Mouse (Mus musculus) brain, embryonic 18.5 days (tissue): ENCODE results near the gene Polr3g.
"Not testable (repeated sequence)": the region's sequence is repeated elsewhere in the genome, so short reads cannot be mapped to it uniquely, and the experiment has no call there.

ENCODE experiments used
- DNase-seq: peaks from one replicate; pipeline ENCODE4 v3.0.0-alpha.2; 2012; ENCODE audit warnings: low read depth, low spot score

The Polr3g gene

DNA sequence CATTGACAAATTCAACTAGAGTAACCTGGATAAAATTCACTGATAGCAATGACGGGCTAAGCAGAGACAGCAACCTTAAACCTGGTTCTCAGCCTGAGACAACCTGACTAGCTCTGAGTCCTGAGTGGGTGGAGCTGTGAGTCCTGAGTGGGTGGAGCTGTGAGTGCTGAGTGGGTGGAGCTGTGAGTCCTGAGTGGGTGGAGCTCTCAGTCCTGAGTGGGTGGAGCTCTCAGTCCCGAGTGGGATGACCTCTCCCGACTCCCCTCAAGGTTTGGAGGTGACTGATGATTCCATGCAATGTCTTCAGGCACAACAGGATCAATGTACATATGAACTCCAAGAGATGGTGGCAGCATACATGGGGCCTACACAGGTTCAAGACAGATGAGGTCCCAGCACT, 21.2 kb downstream of the Polr3g start:
- no peak for DNase-seq

DNA sequence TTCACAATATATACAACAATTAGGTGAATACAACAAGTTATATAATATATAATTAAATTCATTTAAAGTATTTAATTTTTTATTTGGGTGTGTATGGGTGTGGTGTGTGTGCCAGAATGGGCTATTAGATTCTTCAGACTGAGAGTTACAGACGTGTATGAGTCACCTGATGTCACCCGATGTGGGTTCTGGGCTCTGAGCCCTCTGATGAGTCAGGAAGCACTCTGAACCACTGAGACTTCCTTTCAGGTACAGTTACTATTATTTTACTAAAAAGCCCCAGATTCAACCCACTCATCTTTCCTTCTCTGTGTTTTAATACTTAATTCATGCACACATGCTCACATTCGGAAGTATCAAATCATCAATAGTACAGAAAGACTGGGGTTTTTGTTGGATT, 25.9 kb downstream of the Polr3g start:
- DNase-seq, result no peak

DNA sequence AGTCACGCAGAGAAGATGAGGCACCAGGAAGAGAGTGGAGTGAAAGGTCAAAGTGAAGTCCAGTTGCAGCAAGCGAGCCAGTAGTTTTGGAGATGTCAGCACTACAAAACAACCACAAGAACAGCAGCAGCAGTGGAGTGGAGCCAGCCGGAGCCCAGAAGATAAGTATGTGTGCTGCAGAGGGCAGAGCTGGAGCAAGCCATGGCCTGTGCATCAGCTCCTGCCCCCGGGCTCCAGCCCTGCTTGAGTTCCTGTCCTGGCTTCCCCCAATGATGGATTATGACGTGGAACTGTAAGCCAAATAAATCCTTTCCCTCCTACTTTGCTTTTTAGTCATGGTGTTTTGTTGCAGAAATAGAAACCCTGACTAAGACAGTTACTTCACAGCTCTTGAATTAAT, 26.6 kb downstream of the Polr3g start:
- no peak for DNase-seq

DNA sequence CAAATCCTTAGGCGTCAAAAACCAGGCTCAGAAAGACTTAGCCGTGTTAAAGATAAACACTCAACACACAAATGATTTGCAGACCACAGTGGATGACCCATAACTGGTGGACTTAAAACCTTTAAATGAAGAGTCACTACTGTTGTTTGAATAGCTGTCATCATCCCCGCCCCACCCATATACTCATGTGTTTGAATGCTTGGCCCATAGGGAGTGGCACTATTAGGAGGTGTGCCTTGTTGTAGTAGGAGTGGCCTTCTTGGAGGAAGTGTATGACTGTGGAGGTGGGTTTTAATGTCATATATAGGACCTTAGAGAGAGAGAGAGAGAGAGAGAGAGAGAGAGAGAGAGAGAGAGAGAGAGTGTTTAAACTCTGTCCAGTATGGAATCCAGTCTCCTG, 27.7 kb downstream of the Polr3g start:
- DNase-seq, result no peak

DNA sequence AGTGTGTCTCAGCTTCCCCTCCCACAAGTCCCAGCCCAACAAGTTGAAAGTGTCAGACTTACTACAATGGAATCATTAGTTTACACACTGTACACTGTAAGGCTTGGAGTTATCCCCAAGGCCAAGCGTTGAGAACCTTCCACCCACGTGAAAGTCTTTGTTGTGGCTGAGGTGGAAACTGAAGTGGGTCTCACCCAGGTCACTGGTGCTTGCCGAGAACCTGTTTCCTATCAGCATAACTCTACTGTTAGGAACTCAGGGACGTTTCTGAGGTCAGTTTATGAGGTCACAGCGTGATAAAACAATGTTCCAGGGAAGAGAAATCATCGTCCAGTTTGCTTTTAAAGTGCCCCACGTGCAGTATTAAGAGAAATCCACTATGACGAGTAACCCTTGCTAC, 35.5 kb downstream of the Polr3g start:
- DNase-seq, result no peak

DNA sequence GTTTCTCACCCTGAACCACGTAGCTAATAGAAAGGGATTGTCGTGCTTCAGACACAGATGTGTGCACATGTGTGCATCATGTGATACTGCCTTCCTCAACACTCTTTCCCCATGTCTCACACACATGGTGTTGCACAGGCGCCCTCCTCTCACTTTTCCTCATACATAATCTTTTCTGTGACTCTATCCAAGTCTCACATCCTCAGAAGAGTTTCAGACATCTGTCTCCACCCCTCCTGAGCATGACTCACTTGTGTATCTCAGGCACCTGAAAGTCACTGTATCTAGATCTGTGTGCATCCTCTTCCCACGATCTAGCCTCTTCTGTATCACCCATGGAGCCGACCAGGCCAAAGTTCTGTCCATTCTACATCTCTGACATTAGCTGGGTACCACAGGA, 43.1 kb downstream of the Polr3g start:
- no peak for DNase-seq

DNA sequence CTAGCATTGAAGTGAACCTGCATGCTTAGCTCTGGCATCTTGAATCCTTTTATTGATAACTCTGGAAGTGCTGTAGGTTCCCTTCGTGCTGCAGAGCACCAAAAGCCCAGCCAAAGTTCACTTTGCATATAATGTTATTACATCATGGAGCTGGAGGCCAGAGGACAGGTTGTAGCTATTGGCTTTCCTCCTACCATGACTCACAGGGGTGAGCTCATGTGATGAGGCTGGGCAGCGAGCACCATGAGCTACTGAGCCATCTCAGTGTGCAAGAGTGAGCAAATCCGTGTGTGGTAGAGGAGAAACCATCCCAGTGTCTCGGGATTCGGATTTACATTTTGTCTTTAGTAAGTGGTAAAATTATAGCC, 46.5 kb downstream of the Polr3g start:
- no peak for DNase-seq

DNA sequence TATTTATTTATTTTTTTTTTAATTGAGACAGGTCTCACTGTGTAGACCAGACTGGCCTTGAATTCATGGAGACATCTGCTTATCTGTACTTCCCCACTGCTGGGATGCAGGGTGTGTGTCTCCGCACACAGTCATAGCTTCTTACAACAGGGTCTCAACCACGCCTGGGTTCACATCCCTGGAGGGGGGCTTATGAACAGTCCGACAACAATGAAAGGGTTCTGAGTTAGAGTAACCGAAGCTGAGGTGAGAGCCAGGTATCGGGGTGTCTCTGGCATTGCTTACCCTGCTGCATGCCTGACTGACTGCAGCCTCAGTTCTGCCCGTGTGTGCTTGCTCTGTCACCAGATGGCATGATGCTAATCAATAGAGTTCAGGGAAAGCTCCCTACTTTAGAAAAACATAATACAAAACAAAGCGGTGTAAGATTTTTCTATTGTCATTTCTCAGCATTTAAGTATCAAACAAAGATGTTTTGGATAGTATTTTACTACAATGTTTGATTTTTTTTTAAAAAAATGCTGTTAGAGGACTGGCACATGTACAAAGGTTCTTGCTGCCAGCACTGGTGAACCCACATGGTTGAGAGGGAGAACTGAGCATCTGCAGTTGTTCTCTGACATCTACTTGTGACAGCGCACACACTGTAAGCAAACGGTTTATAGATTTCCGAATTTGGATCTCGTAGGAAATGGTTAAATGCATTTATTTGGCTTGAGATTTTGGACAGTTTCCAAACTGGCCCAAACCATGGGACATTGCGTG, 47.1 kb downstream of the Polr3g start:
- DNase-seq, result no peak

DNA sequence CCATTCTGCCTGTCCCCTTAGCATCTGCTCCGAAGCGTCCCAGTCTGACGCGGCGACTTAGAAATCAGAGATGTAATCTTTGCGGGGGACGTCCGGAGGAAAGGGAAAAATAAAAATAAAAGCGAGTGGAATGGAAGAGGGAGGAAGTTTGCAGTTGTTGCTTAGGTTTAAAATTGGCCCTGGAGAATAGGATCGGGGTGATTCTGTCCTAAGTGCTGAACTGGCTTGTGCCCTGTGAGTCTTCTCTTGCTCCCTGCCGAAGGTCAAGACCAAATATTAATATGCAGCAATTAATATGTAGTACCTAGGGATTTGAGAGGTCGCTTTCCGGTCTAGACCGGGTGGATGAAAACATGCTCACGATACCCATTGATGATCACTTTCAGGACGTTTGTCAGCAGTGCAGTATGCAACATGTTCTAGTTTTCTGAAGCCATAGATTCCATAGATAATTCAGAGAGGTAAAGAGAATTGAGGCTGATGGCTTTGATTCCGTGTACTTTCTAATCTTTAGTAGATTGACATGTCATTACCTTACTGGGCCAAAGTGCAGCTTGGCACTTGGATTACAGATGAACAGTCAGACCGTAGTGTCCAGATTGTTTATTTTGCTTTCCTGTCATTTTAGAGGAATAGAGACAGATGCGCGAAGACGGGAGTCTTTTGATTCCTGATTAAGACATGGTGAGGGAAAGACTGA, 52.6 kb downstream of the Polr3g start:
- DNase-seq, result no peak

DNA sequence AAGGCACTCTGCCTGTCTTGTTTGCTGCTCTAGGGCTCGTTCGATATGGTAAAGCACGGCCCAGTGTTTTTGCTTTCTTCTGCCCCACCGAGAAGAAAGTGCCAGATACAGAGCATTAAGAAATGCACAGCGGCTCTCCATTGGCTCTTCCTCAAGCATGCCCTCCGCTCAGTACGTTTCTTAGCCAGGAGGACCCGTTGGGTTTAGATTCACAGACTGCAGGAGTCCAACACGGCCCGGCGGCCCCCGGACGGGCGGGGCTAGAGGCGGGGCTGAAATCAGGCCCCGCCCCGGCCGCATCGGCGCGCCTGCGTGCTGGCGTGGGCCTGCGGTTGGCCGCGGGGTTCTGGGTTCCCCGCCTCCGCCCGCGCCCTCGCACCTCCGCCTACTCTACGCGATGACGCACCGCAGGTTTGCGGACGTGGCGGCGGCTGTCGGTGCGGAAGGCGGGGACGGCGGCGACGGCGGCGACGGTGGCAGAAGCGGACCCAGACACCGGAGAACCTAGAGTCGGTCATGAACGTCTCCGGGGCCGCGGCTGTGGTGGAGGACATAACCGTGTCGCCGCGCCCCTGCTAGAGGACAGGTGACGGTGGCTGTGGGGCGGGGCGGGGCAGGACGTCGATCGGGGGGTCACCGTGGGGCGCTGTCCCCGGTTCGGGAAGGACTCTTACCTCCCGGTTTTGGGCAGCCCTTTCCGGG, 53.3 kb downstream of the Polr3g start, which contains the start of gene Lysmd3:
Gene Lysmd3, plus strand, starts transcription at position 313 of the 702 bp plus-strand sequence.
- DNase-seq, result peak; percentile 78

DNA sequence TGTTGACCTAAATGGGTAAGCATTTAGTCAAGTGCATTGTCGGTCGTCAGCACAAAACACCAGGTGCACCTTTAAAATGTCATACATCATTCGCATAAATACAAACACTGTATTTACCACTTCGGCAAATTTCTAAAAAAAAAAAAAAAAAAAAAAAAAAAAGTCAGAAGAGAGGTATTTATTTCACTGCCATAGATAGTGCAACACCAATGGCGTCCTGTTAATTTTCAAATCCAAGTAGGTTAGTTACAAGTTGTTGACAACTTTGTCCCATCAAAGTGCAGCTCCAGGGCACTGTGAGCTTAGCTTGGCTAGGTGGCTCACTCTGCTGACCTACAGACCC, 53.8 kb downstream of the Polr3g start:
- DNase-seq, result no peak

DNA sequence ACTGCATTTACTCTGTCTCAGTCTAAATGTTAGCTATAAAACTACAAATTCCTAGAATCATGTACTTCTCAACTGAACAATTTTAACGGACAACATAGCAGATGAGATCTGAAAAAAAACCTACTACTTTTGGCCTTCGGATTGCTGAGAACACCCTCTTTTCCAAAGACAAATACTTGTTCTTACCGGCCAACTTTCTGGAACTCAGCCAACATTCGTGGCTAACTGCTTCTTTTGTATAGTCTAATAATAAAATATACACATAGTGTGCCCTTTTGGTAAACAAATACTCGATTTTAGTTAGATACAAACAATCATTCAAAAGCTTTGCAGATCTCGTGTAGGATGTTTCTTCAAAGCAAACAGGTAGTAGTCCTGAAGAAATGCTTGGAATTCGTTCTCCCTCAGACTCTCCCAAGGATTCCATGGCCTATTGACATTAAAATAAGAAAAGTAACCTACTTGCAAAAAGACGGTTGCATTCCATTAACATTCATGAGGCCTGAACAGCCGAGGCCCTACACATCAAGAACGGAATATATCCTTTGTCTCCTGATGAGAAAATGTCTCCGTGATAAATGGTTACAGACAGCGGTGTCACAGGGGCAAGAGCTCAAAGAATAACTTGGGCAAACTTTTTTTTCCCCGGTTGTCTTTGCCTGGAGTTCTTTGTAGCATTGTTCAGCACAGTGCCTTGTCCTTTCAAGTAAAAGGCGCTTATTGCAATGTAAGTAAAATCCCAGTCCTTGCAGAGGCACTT, 54.5 kb downstream of the Polr3g start:
- no peak for DNase-seq

DNA sequence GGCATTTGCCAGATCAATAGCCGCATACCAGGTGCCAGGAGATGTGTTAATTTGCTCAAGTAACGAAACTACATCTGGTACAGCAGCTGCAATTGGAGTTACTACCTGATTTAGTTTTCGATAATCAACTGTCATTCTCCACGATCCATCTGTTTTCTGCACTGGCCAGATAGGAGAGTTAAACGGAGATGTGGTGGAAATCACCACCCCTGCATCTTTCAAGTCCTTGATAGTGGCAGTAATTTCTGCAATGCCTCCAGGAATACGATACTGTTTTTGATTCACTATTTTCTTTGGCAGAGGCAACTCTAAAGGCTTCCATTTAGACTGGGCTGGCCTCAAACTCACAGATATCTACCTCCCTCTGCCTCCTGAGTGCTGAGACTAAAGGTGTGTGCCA, 60.4 kb downstream of the Polr3g start:
- not testable (repeated sequence) for DNase-seq

DNA sequence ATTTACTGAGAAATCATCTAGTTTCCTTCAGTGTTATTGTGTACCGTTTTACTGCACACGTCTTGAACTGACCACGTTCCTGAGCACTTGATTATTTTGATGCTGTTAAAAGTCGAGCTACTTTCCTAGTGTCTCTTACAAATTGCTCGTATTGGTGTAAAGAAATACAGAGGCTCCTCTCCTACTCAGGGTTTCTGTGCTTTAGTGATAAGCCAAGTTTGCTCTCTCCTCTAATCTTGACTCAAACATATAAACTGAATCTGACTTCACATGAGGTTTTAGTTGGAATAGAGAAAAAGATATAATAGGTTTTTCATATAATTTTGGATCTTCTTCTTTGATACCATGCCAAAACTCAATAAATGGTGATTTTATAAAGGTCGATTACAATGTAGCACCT, 64.5 kb downstream of the Polr3g start:
- no peak for DNase-seq

DNA sequence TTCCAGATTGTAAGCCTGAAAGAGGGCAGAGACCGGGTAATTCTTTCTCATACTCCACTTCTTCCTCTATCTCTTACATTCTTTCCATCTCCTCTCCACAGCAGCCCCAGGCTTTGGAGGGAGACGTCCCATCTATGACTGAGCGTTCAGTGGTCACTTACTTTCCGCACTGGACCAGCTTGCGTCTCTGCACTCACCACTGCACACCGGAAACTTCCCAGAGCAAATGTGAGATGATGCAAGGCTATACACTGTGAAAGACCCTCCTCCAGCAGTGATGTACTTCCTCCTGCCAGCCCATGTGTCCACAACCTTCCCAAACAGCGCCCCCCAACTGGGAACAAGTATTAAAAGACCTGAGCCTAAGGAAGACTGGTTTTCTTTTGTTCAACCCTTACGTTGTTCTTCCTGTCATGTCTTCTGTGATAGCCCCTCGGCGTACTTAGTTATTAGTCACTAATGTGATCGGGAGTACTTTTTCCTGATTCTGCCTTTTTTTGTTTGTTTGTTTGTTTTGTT, 66.7 kb downstream of the Polr3g start:
- no peak for DNase-seq

DNA sequence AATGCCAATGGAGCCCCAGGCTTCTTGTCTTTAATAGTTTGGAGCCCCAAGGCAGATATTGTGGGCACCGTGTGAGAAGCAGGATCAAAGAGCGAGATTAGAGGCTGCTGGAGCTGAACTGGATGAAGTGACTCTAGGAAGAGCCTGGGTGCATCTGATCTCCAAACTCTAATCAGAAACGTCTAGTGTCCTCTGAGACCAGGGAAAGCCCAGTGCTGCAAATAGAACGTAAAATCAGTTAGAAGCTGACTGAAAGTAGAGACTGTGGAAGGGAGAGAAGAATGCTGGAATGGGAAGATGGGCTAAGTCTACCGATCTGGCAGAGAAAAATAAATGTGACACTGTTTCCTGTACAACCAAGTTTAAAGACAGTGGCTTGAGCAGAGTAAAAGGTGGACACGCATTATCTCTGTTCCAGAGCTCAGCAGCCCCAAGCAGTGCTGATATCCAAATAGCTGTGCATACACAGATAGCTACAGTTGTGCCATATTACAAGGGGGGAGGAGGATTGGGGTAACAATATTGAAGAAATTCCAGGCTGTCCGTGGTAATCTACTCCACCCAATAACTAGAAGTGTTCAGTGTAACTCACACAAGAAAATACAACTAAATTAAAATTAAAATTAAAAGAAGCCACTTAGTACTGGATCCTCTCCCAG, 68.2 kb downstream of the Polr3g start:
- no peak for DNase-seq

DNA sequence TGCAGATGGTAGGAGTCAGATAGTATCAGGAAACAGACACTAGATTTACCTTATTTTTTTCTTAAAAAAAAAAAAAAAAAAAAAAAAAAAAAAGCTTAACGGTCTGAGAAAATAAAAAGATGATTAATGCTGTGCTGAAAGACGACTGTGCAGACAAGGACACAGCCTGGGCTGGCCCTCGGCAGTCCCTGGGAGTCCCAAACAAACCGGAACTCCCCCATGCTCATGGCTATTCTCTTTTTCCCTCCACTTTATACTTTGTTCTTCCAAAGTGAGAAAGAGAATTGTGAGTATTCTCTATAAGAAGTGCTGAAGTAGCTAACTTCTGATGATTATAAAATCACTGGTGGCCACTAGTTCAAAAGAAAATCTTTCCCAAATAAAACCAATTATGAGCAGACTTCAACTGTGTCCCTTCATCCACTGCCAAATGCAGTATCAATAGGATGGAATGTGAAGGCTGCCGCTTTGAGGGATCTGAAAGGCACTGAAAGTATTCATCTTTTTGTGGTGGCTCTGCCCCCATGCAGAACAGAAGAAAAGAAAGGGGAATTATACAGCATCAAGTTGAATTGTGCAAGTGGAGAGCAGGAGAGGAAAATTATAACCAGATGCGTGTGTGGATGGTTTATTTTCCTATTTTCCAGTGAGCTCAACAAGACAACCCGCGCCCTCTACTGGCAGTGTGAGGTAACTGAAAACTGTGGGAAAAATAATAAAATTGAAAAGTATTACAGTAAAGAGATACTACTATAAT, 69.3 kb downstream of the Polr3g start:
- DNase-seq, result peak; percentile 37

DNA sequence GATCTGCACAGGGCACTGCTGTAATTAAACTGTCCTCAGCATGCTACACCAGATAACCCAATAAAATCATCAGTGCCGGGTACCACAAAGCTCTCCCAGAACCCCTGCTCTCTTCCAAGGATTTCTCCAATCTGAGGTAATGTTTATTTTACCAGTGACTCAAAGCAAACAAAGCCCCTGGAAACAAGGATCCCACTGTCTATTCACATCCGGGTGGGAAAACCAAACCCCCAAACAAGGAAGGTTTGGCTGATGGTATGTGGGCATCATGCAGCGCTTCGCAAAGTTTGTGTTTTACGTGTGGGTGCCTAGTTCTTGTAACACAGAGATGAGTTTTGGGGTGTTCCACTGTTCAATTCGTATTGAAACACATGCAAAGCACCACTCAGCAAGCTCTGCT, 69.9 kb downstream of the Polr3g start:
- no peak for DNase-seq

DNA sequence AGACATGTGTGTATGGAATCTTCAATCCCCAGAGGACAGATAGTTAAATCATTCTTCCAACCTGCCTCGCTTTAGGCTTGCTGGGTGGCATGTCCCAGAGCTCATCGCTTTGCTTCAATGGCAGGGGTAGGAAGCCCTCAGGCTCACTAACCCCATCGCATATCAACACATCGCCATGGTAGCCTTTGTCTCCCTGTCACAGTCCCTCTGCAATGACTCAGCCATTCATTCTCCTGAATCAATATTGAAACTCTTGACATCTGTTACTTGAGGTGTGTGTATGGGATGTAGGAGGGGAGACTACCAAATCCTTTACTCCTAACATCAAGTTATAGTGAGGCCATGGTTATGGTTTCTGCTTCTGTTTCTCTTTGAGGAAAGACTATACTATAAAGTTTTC, 71.2 kb downstream of the Polr3g start:
- DNase-seq, result no peak

DNA sequence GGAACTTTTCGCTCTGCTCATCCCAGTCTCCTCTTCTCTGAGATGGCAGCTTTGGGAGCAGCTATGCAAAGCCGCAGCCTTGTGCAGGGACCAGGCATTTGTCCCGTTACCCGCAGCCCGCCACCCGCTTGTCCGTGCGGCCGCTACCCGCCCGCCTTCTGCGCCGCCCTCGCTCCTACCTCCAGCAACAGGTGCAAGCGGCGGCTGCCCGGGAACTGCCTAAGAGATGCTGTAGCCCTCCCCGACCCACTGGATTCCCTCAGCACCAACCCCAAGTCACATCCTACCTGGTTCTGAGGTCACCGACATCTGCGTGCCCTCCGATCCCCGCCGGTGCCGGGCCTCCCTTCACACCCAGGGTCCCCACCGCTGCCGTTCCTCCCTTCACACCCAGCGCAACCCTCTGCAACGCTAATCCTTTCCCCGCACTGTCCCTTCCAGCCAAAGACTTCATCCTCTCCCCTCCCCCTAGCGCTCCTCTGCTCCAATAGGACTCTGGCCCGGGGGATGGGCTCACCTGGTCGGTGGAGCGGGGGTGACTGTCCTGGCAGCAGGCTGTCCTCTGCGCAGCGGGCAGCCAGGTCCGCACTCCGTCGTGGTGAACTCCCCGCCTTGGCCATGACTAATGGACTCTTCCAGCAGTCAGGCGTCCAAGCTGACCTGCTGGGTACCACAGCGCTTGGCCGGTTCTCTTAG, 77.9 kb downstream of the Polr3g start, which contains the start of gene Adgrv1:
Gene Adgrv1, minus strand, starts transcription at position 435 of the 696 bp plus-strand sequence.
- DNase-seq, result peak; percentile 76
